Mouse (Mus musculus): Measurements from ENCODE around the gene Nfic. TPM values are rescaled to one million over a fixed set of nuclear protein-coding genes. Genes with fewer than 3 reads are reported as not detected.
A peak's percentile ranks its signal among the peaks of the same experiment; 100 is the strongest.

Gene Nfic
- 15.4 and 21.4 TPM in 2 replicates for polyA plus RNA-seq (2014; fragmentation: Nextera tagmentation; extraction: Ambion mirVana)

- Histone ChIP-seq H3K27ac (ENCODE audit: low read depth, low read length) (no peak within 1 kb of the TSS), H3K4me1 (replicated peaks; ENCODE audit: control insufficient read depth, insufficient read depth, low read length) (no peaks in the 10 kb centered on the region), H3K4me3 (ENCODE audit: low read depth, low read length) (no peak within 1 kb of the TSS), H3K4me2 (no peak within 1 kb of the TSS), H3K27me3 (replicated peaks; ENCODE audit: control insufficient read depth, insufficient read depth, low read length) (peaks cover 97% of the 10 kb centered on the region), H3K9ac (ENCODE audit: low read depth, low read length) (no peak within 1 kb of the TSS), H3K36me3 (ENCODE audit: control insufficient read depth, insufficient read depth, low read length) (no peaks in the 10 kb centered on the region), H3K9me3 (ENCODE audit: control insufficient read depth, low read length) (no peaks in the 10 kb centered on the region)
- DNase-seq (ENCODE audit: low spot score) (no peak), ATAC-seq (replicated peaks; ENCODE audit: low FRiP score) (no peak)
- 58% methylated on average over 28 of the region's 28 CpGs for WGBS
Measured at GRCm38 (mm10) chr10:81455181-81455895, at the start of gene Nfic. TSS of gene Nfic (minus strand) at chr10:81455635.

GRCm38 (mm10) chr10:81502658-81503057, 47.2 kb upstream of the Nfic start:
- H3K9me3 ChIP-seq (ENCODE audit: control insufficient read depth, low read length) = no peaks in the 10 kb centered on the region
- 11% methylated on average over 36 of the region's 36 CpGs for WGBS
- H3K36me3 ChIP-seq (ENCODE audit: control insufficient read depth, insufficient read depth, low read length) = no peaks in the 10 kb centered on the region
- no peak overlapping the region for H3K27ac ChIP-seq (ENCODE audit: low read depth, low read length)
- H3K4me2 ChIP-seq = peak overlapping the region; percentile 79
- peak overlapping the region; percentile 44 for H3K4me3 ChIP-seq (ENCODE audit: low read depth, low read length)
- peaks cover 22% of the 10 kb centered on the region for H3K4me1 ChIP-seq (replicated peaks; ENCODE audit: control insufficient read depth, insufficient read depth, low read length)
- peak; percentile 92 for DNase-seq (ENCODE audit: low spot score)
- peak; percentile 39; the same call in 1 of the 2 replicates for ATAC-seq (replicated peaks; ENCODE audit: low FRiP score)
- peak overlapping the region; percentile 59 for H3K9ac ChIP-seq (ENCODE audit: low read depth, low read length)
- H3K27me3 ChIP-seq (replicated peaks; ENCODE audit: control insufficient read depth, insufficient read depth, low read length) = no peaks in the 10 kb centered on the region

GRCm38 (mm10) chr10:81501863-81502262, 46.4 kb upstream of the Nfic start:
- WGBS = 80% methylated on average over 5 of the region's 5 CpGs
- Histone ChIP-seq H3K9me3 (ENCODE audit: control insufficient read depth, low read length) (no peaks in the 10 kb centered on the region), H3K4me2 (no peak overlapping the region)

DNA sequence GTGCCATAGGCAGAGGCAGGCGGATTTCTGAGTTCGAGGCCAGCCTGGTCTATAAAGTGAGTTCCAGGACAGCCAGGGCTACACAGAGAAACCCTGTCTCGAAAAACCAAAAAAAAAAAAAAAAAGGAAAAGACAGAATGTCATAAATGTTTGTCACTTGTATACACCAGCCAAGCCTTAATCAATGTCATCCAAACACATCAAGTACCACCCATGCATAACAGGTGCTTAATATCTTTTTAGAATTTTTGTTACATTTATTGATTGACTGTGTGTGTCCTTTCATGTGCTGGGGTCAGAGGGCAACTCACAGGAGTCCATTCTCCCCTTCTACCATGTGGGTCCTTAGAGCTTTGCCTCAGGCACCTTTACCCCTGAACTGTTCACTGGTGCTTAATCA, 44.6 kb upstream of the Nfic start, which contains the start of gene S1pr4:
S1pr4 (minus strand) TSS at position 101 of the 400 bp plus-strand sequence.
- DNase-seq (ENCODE audit: low spot score) = no peak
- ATAC-seq (replicated peaks; ENCODE audit: low FRiP score) = no peak
- Histone ChIP-seq H3K9ac (ENCODE audit: low read depth, low read length) (peak within 1 kb of the TSS; percentile 42), H3K36me3 (ENCODE audit: control insufficient read depth, insufficient read depth, low read length) (no peaks in the 10 kb centered on the region), H3K9me3 (ENCODE audit: control insufficient read depth, low read length) (no peaks in the 10 kb centered on the region), H3K4me3 (ENCODE audit: low read depth, low read length) (peak within 1 kb of the TSS; percentile 92), H3K27me3 (replicated peaks; ENCODE audit: control insufficient read depth, insufficient read depth, low read length) (no peaks in the 10 kb centered on the region), H3K27ac (ENCODE audit: low read depth, low read length) (peak within 1 kb of the TSS; percentile 62; the same call in 1 of the 2 replicates), H3K4me2 (peak within 1 kb of the TSS; percentile 78), H3K4me1 (replicated peaks; ENCODE audit: control insufficient read depth, insufficient read depth, low read length) (peaks cover 36% of the 10 kb centered on the region)
- 80% methylated on average over 3 of the region's 3 CpGs for WGBS

More at GRCm38 (mm10) chr10:81501863-81502262, 46.4 kb upstream of the Nfic start:
- H3K27me3 ChIP-seq (replicated peaks; ENCODE audit: control insufficient read depth, insufficient read depth, low read length) = no peaks in the 10 kb centered on the region
- DNase-seq (ENCODE audit: low spot score) (no peak), ATAC-seq (replicated peaks; ENCODE audit: low FRiP score) (no peak)
- H3K27ac ChIP-seq (ENCODE audit: low read depth, low read length) = no peak overlapping the region
- H3K36me3 ChIP-seq (ENCODE audit: control insufficient read depth, insufficient read depth, low read length) = no peaks in the 10 kb centered on the region
- no peak overlapping the region for H3K9ac ChIP-seq (ENCODE audit: low read depth, low read length)
- no peak overlapping the region for H3K4me3 ChIP-seq (ENCODE audit: low read depth, low read length)
- H3K4me1 ChIP-seq (replicated peaks; ENCODE audit: control insufficient read depth, insufficient read depth, low read length) = peaks cover 30% of the 10 kb centered on the region

GRCm38 (mm10) chr10:81499250-81499901, 43.9 kb upstream of the Nfic start:
- Histone ChIP-seq H3K4me1 (replicated peaks; ENCODE audit: control insufficient read depth, insufficient read depth, low read length) (peaks cover 42% of the 10 kb centered on the region), H3K27ac (ENCODE audit: low read depth, low read length) (peak overlapping the region; percentile 62; the same call in 1 of the 2 replicates), H3K36me3 (ENCODE audit: control insufficient read depth, insufficient read depth, low read length) (no peaks in the 10 kb centered on the region), H3K9ac (ENCODE audit: low read depth, low read length) (peak overlapping the region; percentile 42), H3K4me2 (peak overlapping the region; percentile 78), H3K9me3 (ENCODE audit: control insufficient read depth, low read length) (no peaks in the 10 kb centered on the region), H3K4me3 (ENCODE audit: low read depth, low read length) (peak overlapping the region; percentile 92), H3K27me3 (replicated peaks; ENCODE audit: control insufficient read depth, insufficient read depth, low read length) (no peaks in the 10 kb centered on the region)
- DNase-seq (ENCODE audit: low spot score) = no peak
- ATAC-seq (replicated peaks; ENCODE audit: low FRiP score) = no peak
- 66% methylated on average over 23 of the region's 23 CpGs for WGBS

DNA sequence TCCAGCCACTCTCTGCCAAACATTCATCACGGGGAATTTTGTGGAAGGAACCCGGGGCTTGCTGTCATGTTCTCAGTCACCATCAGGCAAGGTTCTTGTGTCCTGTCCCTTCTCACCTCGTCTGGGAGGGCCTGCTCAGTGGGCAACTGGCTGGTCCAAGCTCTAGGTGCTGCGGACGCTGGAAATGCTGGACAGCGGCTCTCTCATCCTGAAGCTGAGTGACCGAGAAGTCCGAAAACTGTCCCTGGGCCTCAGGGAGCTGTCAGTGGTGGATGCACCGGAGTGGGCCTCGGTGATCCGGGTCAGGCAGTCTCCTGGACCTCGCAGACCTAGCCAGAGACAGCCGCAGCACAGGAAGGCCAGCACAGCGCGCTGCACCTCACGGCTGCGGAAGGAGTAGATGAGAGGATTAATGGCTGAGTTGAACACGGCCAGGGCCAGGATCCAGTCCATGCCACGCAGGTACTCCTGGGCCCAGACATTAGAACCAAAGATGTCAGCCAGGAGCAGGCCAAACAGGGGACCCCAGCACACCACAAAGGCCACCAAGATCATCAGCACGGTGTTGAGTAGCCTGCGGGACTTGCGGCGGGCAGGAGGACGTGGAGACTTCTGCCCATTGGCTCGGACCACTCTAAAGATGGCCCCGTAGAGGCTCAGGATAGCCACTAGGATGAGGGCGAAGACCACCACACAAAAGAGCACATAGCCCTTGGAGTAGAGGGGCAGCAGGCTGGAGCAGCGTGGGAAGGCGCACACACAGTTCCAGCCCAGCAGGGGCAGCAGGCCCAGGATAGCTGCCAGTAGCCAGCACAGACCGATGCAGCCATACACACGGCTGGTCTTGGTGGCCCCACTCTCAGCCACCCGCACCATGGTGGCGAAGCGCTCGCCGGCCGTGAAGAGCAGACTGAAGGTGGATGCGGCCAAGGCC, 43.1 kb upstream of the Nfic start:
- ATAC-seq (replicated peaks; ENCODE audit: low FRiP score) (no peak), DNase-seq (ENCODE audit: low spot score) (no peak)
- Histone ChIP-seq H3K27me3 (replicated peaks; ENCODE audit: control insufficient read depth, insufficient read depth, low read length) (no peaks in the 10 kb centered on the region), H3K27ac (ENCODE audit: low read depth, low read length) (peak overlapping the region; percentile 62; the same call in 1 of the 2 replicates), H3K4me3 (ENCODE audit: low read depth, low read length) (peak overlapping the region; percentile 92), H3K4me1 (replicated peaks; ENCODE audit: control insufficient read depth, insufficient read depth, low read length) (peaks cover 47% of the 10 kb centered on the region), H3K4me2 (peak overlapping the region; percentile 78), H3K9ac (ENCODE audit: low read depth, low read length) (peak overlapping the region; percentile 64), H3K9me3 (ENCODE audit: control insufficient read depth, low read length) (no peaks in the 10 kb centered on the region), H3K36me3 (ENCODE audit: control insufficient read depth, insufficient read depth, low read length) (0 out of 2 replicates have a peak, but pooled peaks cover 2% of the 10 kb centered on the region)
- WGBS = 80% methylated on average over 38 of the region's 38 CpGs

DNA sequence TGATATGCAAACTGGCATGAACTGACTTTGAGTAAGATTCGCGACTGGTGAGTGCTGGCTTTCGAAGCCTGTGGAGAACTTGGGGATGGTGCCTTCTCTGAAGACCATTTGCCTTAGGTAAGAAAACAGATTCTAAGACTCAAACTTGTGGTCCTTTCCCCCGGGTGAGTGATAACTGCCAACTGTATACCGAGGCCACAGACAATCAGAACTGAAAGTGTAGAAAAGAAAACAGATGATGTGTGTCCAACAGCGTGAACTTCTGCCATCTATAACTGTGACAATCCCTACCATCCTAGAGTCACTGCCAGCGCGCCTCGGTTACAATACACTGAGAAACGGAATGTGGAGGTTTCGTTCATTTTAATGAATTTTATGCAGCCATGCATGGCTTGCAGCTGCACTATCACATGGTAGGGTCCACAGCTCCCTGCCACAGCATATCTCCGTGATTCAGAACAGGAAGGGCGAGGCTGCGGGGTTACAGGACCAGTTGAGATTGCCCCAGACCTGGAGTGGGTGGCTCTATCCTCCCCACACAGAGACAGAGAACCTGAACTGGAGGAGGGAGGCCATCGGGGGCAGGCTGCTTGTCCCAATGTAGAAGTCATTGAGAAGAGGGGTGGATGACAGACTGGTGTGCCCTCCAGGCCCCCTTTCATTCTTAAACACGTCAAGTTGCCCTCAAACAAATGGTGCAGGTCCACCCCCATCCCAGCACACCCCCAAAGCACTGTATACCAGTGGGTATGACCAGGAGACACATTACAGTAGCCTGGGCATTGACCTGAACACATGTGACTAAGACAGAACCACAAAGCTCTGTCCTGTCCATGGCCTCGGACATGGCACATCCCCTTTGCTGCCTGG, 42.2 kb upstream of the Nfic start:
- Histone ChIP-seq H3K4me3 (ENCODE audit: low read depth, low read length) (peak overlapping the region; percentile 92), H3K27ac (ENCODE audit: low read depth, low read length) (peak overlapping the region; percentile 62), H3K9ac (ENCODE audit: low read depth, low read length) (peak overlapping the region; percentile 64), H3K27me3 (replicated peaks; ENCODE audit: control insufficient read depth, insufficient read depth, low read length) (no peaks in the 10 kb centered on the region), H3K36me3 (ENCODE audit: control insufficient read depth, insufficient read depth, low read length) (peaks cover 8% of the 10 kb centered on the region), H3K9me3 (ENCODE audit: control insufficient read depth, low read length) (no peaks in the 10 kb centered on the region), H3K4me2 (peak overlapping the region; percentile 78), H3K4me1 (replicated peaks; ENCODE audit: control insufficient read depth, insufficient read depth, low read length) (peaks cover 47% of the 10 kb centered on the region)
- DNase-seq (ENCODE audit: low spot score) = no peak
- ATAC-seq (replicated peaks; ENCODE audit: low FRiP score) = peak; percentile 18; the same call in 1 of the 2 replicates
- WGBS = 56% methylated on average over 17 of the region's 17 CpGs
